Mouse (Mus musculus): ENCODE measurements around the gene Tcf21. TPM values are rescaled to one million over a fixed set of nuclear protein-coding genes. Genes with fewer than 3 reads are reported as not detected.

Gene Tcf21
- polyA plus RNA-seq, 1 experiment = not detected

DNA sequence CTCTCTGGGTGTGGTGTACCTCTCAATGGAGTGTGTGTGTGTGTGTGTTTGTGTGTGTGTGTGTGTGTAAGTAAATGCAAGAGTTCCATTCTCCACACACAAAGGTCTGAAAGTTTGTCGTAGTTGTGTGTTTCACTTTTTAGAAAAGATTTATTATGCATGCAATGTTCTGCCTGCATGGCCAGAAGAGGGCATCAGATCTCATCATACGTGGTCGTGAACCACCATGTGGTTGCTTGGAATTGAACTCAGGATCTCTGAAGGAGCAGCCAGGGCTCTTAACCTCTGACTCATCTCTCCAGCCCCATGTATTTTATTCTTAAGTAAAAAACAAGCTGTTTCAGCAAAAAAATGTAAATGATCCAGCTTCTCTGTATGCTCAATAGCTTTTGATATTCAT lies 37.3 kb downstream of the Tcf21 start:
- Histone ChIP-seq H3K4me3 (ENCODE audit: insufficient read depth, poor library complexity, severe bottlenecking) (no peak overlapping the region), H3K79me2 (ENCODE audit: control insufficient read depth, insufficient read depth) (no peaks in the 10 kb centered on the region), H3ac (ENCODE audit: control insufficient read depth, insufficient read length, low read depth) (no peak overlapping the region), H3K79me3 (ENCODE audit: low read depth) (no peaks in the 10 kb centered on the region), H3K36me3 (ENCODE audit: control insufficient read depth, insufficient read depth) (no peaks in the 10 kb centered on the region), H3K27me3 (ENCODE audit: control insufficient read depth, insufficient read depth, insufficient read length) (peaks cover 17% of the 10 kb centered on the region)
- TF ChIP-seq CTCF (IDR thresholded peaks at IDR 0.05; ENCODE audit: control insufficient read depth, insufficient read depth, insufficient read length) (no peak), MYOD1 (IDR thresholded peaks at IDR 0.05; ENCODE audit: control insufficient read depth, insufficient read length, low read depth) (no peak), MAX (IDR thresholded peaks at IDR 0.05) (no peak), USF1 (IDR thresholded peaks at IDR 0.05; ENCODE audit: low read depth) (no peak), MYOG (IDR thresholded peaks at IDR 0.05; ENCODE audit: control insufficient read depth, extremely low read depth, insufficient read length) (no peak), FOSL1 (IDR thresholded peaks at IDR 0.05; ENCODE audit: insufficient read depth, low read length, poor library complexity, severe bottlenecking) (no peak), CEBPB (IDR thresholded peaks at IDR 0.05; ENCODE audit: low read depth) (no peak)

DNA sequence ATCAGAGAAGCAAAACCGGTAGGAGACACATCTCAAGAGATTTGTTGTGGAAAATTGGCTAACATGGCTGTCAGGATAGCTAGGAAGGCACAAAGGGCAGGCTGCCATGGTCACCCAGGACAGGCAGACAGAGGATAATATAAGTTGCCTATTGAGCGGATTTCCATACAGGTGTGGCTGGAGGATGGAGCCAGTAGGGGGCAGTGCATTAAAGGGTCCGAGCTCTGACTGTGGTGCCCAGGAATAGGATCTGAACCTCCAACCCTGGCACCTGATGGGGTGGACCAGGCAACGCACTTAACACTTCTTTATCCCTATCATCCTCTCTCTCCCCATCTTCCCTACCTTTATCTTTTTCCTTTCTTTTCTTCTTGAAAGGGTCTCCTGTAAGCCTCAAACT lies 38.5 kb downstream of the Tcf21 start:
- no peaks in the 10 kb centered on the region for H3K36me3 ChIP-seq (ENCODE audit: control insufficient read depth, insufficient read depth)
- H3K4me3 ChIP-seq (ENCODE audit: insufficient read depth, poor library complexity, severe bottlenecking) = no peak overlapping the region
- H3K27me3 ChIP-seq (ENCODE audit: control insufficient read depth, insufficient read depth, insufficient read length) = peaks cover 17% of the 10 kb centered on the region
- H3ac ChIP-seq (ENCODE audit: control insufficient read depth, insufficient read length, low read depth) = no peak overlapping the region
- H3K79me3 ChIP-seq (ENCODE audit: low read depth) = no peaks in the 10 kb centered on the region
- TF ChIP-seq MAX (IDR thresholded peaks at IDR 0.05) (no peak), USF1 (IDR thresholded peaks at IDR 0.05; ENCODE audit: low read depth) (no peak), MYOG (IDR thresholded peaks at IDR 0.05; ENCODE audit: control insufficient read depth, extremely low read depth, insufficient read length) (no peak), MYOD1 (IDR thresholded peaks at IDR 0.05; ENCODE audit: control insufficient read depth, insufficient read length, low read depth) (no peak), FOSL1 (IDR thresholded peaks at IDR 0.05; ENCODE audit: insufficient read depth, low read length, poor library complexity, severe bottlenecking) (no peak), CTCF (IDR thresholded peaks at IDR 0.05; ENCODE audit: control insufficient read depth, insufficient read depth, insufficient read length) (no peak), CEBPB (IDR thresholded peaks at IDR 0.05; ENCODE audit: low read depth) (no peak)
- H3K79me2 ChIP-seq (ENCODE audit: control insufficient read depth, insufficient read depth) = no peaks in the 10 kb centered on the region

DNA sequence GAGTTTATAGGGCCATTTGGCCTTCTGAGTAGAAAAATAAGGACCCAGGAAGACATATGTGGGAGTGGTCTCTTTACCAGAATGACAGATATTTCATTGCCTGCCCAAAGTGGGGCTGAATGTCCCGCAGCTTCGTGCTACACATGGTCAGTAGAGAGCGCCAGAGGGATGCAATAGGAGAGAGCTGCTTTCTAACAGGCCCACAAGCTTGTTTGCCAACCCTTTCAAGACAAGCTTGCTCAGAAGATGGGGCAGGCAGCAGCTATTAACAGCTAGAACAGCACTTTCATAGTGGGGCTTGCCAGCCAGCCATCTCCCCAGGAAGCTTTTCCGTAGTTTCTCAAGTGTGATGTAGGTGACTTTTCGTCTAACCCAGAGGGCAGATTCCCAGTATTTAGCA lies 42.0 kb downstream of the Tcf21 start:
- H3K27me3 ChIP-seq (ENCODE audit: control insufficient read depth, insufficient read depth, insufficient read length) = no peaks in the 10 kb centered on the region
- TF ChIP-seq USF1 (IDR thresholded peaks at IDR 0.05; ENCODE audit: low read depth) (no peak), MYOD1 (IDR thresholded peaks at IDR 0.05; ENCODE audit: control insufficient read depth, insufficient read length, low read depth) (no peak), FOSL1 (IDR thresholded peaks at IDR 0.05; ENCODE audit: insufficient read depth, low read length, poor library complexity, severe bottlenecking) (no peak), MYOG (IDR thresholded peaks at IDR 0.05; ENCODE audit: control insufficient read depth, extremely low read depth, insufficient read length) (no peak), CTCF (IDR thresholded peaks at IDR 0.05; ENCODE audit: control insufficient read depth, insufficient read depth, insufficient read length) (no peak), MAX (IDR thresholded peaks at IDR 0.05) (no peak), CEBPB (IDR thresholded peaks at IDR 0.05; ENCODE audit: low read depth) (no peak)
- H3K4me3 ChIP-seq (ENCODE audit: insufficient read depth, poor library complexity, severe bottlenecking) = no peak overlapping the region
- H3K36me3 ChIP-seq (ENCODE audit: control insufficient read depth, insufficient read depth) = no peaks in the 10 kb centered on the region
- H3K79me2 ChIP-seq (ENCODE audit: control insufficient read depth, insufficient read depth) = no peaks in the 10 kb centered on the region
- no peak overlapping the region for H3ac ChIP-seq (ENCODE audit: control insufficient read depth, insufficient read length, low read depth)
- no peaks in the 10 kb centered on the region for H3K79me3 ChIP-seq (ENCODE audit: low read depth)

DNA sequence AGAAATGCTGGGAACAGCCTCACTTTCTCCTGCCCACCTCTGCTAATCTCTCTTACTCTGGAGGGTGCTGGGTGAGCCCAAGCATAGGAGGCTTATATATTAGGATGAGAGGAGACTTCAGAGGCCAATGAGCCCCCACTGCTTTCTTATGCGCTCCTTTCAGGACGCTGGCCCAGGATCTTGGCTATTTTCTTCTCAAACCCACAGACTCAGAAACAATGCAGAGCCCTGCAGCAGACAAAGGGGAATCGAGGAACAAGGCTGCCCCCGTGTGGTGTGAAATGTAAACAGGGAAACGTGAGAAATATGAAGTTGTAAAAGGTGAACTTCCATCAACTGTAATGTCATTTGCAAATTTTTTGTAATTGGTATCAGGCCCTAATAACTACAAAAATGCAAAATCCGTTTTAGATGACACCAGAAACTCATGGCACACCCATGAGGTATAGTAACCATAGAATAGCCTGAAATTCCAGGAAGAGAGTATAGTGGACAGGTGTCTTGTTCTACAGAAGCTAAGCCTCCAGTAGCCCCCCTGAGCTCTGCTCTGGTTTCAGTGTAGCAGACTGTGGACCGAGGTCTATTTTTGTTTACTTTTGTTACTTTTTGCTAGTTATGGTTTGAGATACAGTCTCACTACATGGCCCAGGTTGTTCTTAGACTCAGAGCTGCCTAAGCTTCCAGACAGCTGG lies 43.8 kb downstream of the Tcf21 start:
- H3K79me2 ChIP-seq (ENCODE audit: control insufficient read depth, insufficient read depth) = no peaks in the 10 kb centered on the region
- TF ChIP-seq MYOD1 (IDR thresholded peaks at IDR 0.05; ENCODE audit: control insufficient read depth, insufficient read length, low read depth) (no peak), MYOG (IDR thresholded peaks at IDR 0.05; ENCODE audit: control insufficient read depth, extremely low read depth, insufficient read length) (no peak), CTCF (IDR thresholded peaks at IDR 0.05; ENCODE audit: control insufficient read depth, insufficient read depth, insufficient read length) (no peak), MAX (IDR thresholded peaks at IDR 0.05) (no peak), FOSL1 (IDR thresholded peaks at IDR 0.05; ENCODE audit: insufficient read depth, low read length, poor library complexity, severe bottlenecking) (no peak)
- H3K79me3 ChIP-seq (ENCODE audit: low read depth) = no peaks in the 10 kb centered on the region
- H3K27me3 ChIP-seq (ENCODE audit: control insufficient read depth, insufficient read depth, insufficient read length) = no peaks in the 10 kb centered on the region
- H3ac ChIP-seq (ENCODE audit: control insufficient read depth, insufficient read length, low read depth) = no peak overlapping the region
- H3K36me3 ChIP-seq (ENCODE audit: control insufficient read depth, insufficient read depth) = no peaks in the 10 kb centered on the region
- H3K4me3 ChIP-seq (ENCODE audit: insufficient read depth, poor library complexity, severe bottlenecking) = no peak overlapping the region

- H3K79me2 ChIP-seq (ENCODE audit: control insufficient read depth, insufficient read depth) = no peaks in the 10 kb centered on the region
- no peaks in the 10 kb centered on the region for H3K36me3 ChIP-seq (ENCODE audit: control insufficient read depth, insufficient read depth)
- no peaks in the 10 kb centered on the region for H3K79me3 ChIP-seq (ENCODE audit: low read depth)
- no peak for TF ChIP-seq MYOG (IDR thresholded peaks at IDR 0.05; ENCODE audit: control insufficient read depth, extremely low read depth, insufficient read length)
- TF ChIP-seq MAX (IDR thresholded peaks at IDR 0.05) = no peak
- TF ChIP-seq CTCF (IDR thresholded peaks at IDR 0.05; ENCODE audit: control insufficient read depth, insufficient read depth, insufficient read length) = no peak
- no peak for TF ChIP-seq MYOD1 (IDR thresholded peaks at IDR 0.05; ENCODE audit: control insufficient read depth, insufficient read length, low read depth)
- TF ChIP-seq USF1 (IDR thresholded peaks at IDR 0.05; ENCODE audit: low read depth) = no peak
- TF ChIP-seq FOSL1 (IDR thresholded peaks at IDR 0.05; ENCODE audit: insufficient read depth, low read length, poor library complexity, severe bottlenecking) = no peak
- no peak for TF ChIP-seq CEBPB (IDR thresholded peaks at IDR 0.05; ENCODE audit: low read depth)
- no peak overlapping the region for H3K4me3 ChIP-seq (ENCODE audit: insufficient read depth, poor library complexity, severe bottlenecking)
- H3K27me3 ChIP-seq (ENCODE audit: control insufficient read depth, insufficient read depth, insufficient read length) = no peaks in the 10 kb centered on the region
- H3ac ChIP-seq (ENCODE audit: control insufficient read depth, insufficient read length, low read depth) = no peak overlapping the region
Measured at GRCm38 (mm10) chr10:22775456-22775855, 44.5 kb downstream of the Tcf21 start.
